Mouse (Mus musculus): Measurements from ENCODE around the gene Traf3. TPM values are rescaled to one million over a fixed set of nuclear protein-coding genes. Genes with fewer than 3 reads are reported as not detected.
A peak's percentile ranks its signal among the peaks of the same experiment; 100 is the strongest.

Gene Traf3
- polyA plus RNA-seq, 1 experiment from 2014 or later: 20.9 TPM

GRCm38 (mm10) chr12:111143005-111143508 lies 23.1 kb upstream of the Traf3 start:
- 5% methylated on average over 12 of the region's 12 CpGs for WGBS
- Histone ChIP-seq H3K36me3 (no peaks in the 10 kb centered on the region), H3K9ac (replicated peaks) (peak overlapping the region; percentile 24; the same call in 1 of the 2 replicates), H3K9me3 (0 out of 2 replicates have a peak, but pooled peaks cover 2% of the 10 kb centered on the region), H3K4me1 (peaks cover 36% of the 10 kb centered on the region), H3K4me2 (replicated peaks) (peak overlapping the region; percentile 43), H3K27me3 (peaks cover 27% of the 10 kb centered on the region), H3K4me3 (peak overlapping the region; percentile 10; the same call in 1 of the 2 replicates), H3K27ac (replicated peaks) (peak overlapping the region; percentile 86)
- peak; percentile 81 for ATAC-seq (ENCODE audit: low FRiP score, low read depth)

GRCm38 (mm10) chr12:111143509-111144063 lies 22.6 kb upstream of the Traf3 start:
- peaks cover 36% of the 10 kb centered on the region for H3K4me1 ChIP-seq
- H3K4me2 ChIP-seq (replicated peaks): peak overlapping the region; percentile 43
- ATAC-seq (ENCODE audit: low FRiP score, low read depth): peak; percentile 23
- H3K4me3 ChIP-seq: peak overlapping the region; percentile 10; the same call in 1 of the 2 replicates
- H3K27ac ChIP-seq (replicated peaks): peak overlapping the region; percentile 86
- H3K36me3 ChIP-seq: no peaks in the 10 kb centered on the region
- H3K27me3 ChIP-seq: peaks cover 27% of the 10 kb centered on the region
- H3K9me3 ChIP-seq: 0 out of 2 replicates have a peak, but pooled peaks cover 2% of the 10 kb centered on the region
- 58% methylated on average over 16 of the region's 16 CpGs for WGBS
- H3K9ac ChIP-seq (replicated peaks): 0 out of 2 replicates have a peak overlapping the region, but pooled peaks have one; percentile 24

GRCm38 (mm10) chr12:111144598-111144997 lies 21.6 kb upstream of the Traf3 start:
- H3K4me1 ChIP-seq: peaks cover 36% of the 10 kb centered on the region
- ATAC-seq (ENCODE audit: low FRiP score, low read depth): no peak
- no peaks in the 10 kb centered on the region for H3K9me3 ChIP-seq
- 100% methylated on average over 2 of the region's 2 CpGs for WGBS
- peaks cover 31% of the 10 kb centered on the region for H3K27me3 ChIP-seq
- H3K9ac ChIP-seq (replicated peaks): no peak overlapping the region
- H3K36me3 ChIP-seq: no peaks in the 10 kb centered on the region
- no peak overlapping the region for H3K27ac ChIP-seq (replicated peaks)
- H3K4me2 ChIP-seq (replicated peaks): no peak overlapping the region
- H3K4me3 ChIP-seq: no peak overlapping the region

- no peaks in the 10 kb centered on the region for H3K9me3 ChIP-seq
- 48% methylated on average over 9 of the region's 9 CpGs for WGBS
- H3K36me3 ChIP-seq: no peaks in the 10 kb centered on the region
- no peak overlapping the region for H3K4me2 ChIP-seq (replicated peaks)
- H3K4me3 ChIP-seq: no peak overlapping the region
- H3K9ac ChIP-seq (replicated peaks): no peak overlapping the region
- peaks cover 35% of the 10 kb centered on the region for H3K27me3 ChIP-seq
- no peak overlapping the region for H3K27ac ChIP-seq (replicated peaks)
- no peak for ATAC-seq (ENCODE audit: low FRiP score, low read depth)
- peaks cover 36% of the 10 kb centered on the region for H3K4me1 ChIP-seq
Observed at GRCm38 (mm10) chr12:111145269-111145668, 20.9 kb upstream of the Traf3 start.

GRCm38 (mm10) chr12:111149495-111150235 lies 16.5 kb upstream of the Traf3 start:
- Histone ChIP-seq H3K4me1 (peaks cover 18% of the 10 kb centered on the region), H3K27ac (replicated peaks) (no peak overlapping the region), H3K27me3 (peaks cover 31% of the 10 kb centered on the region), H3K9me3 (no peaks in the 10 kb centered on the region), H3K9ac (replicated peaks) (no peak overlapping the region), H3K4me2 (replicated peaks) (no peak overlapping the region), H3K4me3 (no peak overlapping the region), H3K36me3 (no peaks in the 10 kb centered on the region)
- no peak for ATAC-seq (ENCODE audit: low FRiP score, low read depth)
- 71% methylated on average over 17 of the region's 17 CpGs for WGBS

GRCm38 (mm10) chr12:111150236-111150596 lies 16.0 kb upstream of the Traf3 start:
- ATAC-seq (ENCODE audit: low FRiP score, low read depth): no peak
- Histone ChIP-seq H3K9ac (replicated peaks) (no peak overlapping the region), H3K27ac (replicated peaks) (no peak overlapping the region), H3K4me2 (replicated peaks) (no peak overlapping the region), H3K36me3 (no peaks in the 10 kb centered on the region), H3K4me1 (peaks cover 12% of the 10 kb centered on the region), H3K27me3 (peaks cover 26% of the 10 kb centered on the region), H3K9me3 (no peaks in the 10 kb centered on the region), H3K4me3 (no peak overlapping the region)
- 16% methylated on average over 6 of the region's 6 CpGs for WGBS

- 90% methylated on average over 5 of the region's 5 CpGs for WGBS
- H3K4me3 ChIP-seq: no peak overlapping the region
- H3K27me3 ChIP-seq: peaks cover 14% of the 10 kb centered on the region
- H3K9me3 ChIP-seq: no peaks in the 10 kb centered on the region
- H3K4me1 ChIP-seq: peaks cover 5% of the 10 kb centered on the region; the same call in 1 of the 2 replicates
- ATAC-seq (ENCODE audit: low FRiP score, low read depth): no peak
- H3K36me3 ChIP-seq: no peaks in the 10 kb centered on the region
- H3K4me2 ChIP-seq (replicated peaks): no peak overlapping the region
- no peak overlapping the region for H3K9ac ChIP-seq (replicated peaks)
- no peak overlapping the region for H3K27ac ChIP-seq (replicated peaks)
Observed at GRCm38 (mm10) chr12:111151422-111152156, 14.6 kb upstream of the Traf3 start.

- Histone ChIP-seq H3K27me3 (peaks cover 11% of the 10 kb centered on the region), H3K4me1 (no peaks in the 10 kb centered on the region), H3K27ac (replicated peaks) (no peak overlapping the region), H3K4me3 (no peak overlapping the region), H3K9ac (replicated peaks) (no peak overlapping the region), H3K4me2 (replicated peaks) (no peak overlapping the region), H3K9me3 (no peaks in the 10 kb centered on the region), H3K36me3 (no peaks in the 10 kb centered on the region)
- 83% methylated on average over 6 of the region's 6 CpGs for WGBS
- no peak for ATAC-seq (ENCODE audit: low FRiP score, low read depth)
Observed at GRCm38 (mm10) chr12:111152579-111152978, 13.6 kb upstream of the Traf3 start.

- H3K27ac ChIP-seq (replicated peaks): no peak overlapping the region
- no peak for ATAC-seq (ENCODE audit: low FRiP score, low read depth)
Observed at GRCm38 (mm10) chr12:111152981-111153710, 13.0 kb upstream of the Traf3 start.

GRCm38 (mm10) chr12:111153946-111154345 lies 12.2 kb upstream of the Traf3 start:
- H3K27ac ChIP-seq (replicated peaks): no peak overlapping the region
- 80% methylated on average over 5 of the region's 5 CpGs for WGBS

More at GRCm38 (mm10) chr12:111152981-111153710, 13.0 kb upstream of the Traf3 start:
- Histone ChIP-seq H3K9me3 (no peaks in the 10 kb centered on the region), H3K4me3 (no peak overlapping the region), H3K4me2 (replicated peaks) (no peak overlapping the region), H3K36me3 (no peaks in the 10 kb centered on the region), H3K4me1 (no peaks in the 10 kb centered on the region), H3K27me3 (peaks cover 10% of the 10 kb centered on the region; the same call in 1 of the 2 replicates), H3K9ac (replicated peaks) (no peak overlapping the region)
- 81% methylated on average over 7 of the region's 7 CpGs for WGBS

GRCm38 (mm10) chr12:111154641-111155040 lies 11.5 kb upstream of the Traf3 start:
- no peak overlapping the region for H3K4me3 ChIP-seq
- 91% methylated on average over 6 of the region's 6 CpGs for WGBS
- no peak for ATAC-seq (ENCODE audit: low FRiP score, low read depth)

More at GRCm38 (mm10) chr12:111153946-111154345, 12.2 kb upstream of the Traf3 start:
- H3K9ac ChIP-seq (replicated peaks): no peak overlapping the region
- no peaks in the 10 kb centered on the region for H3K36me3 ChIP-seq
- H3K4me2 ChIP-seq (replicated peaks): no peak overlapping the region
- no peak overlapping the region for H3K4me3 ChIP-seq
- H3K27me3 ChIP-seq: 0 out of 2 replicates have a peak, but pooled peaks cover 10% of the 10 kb centered on the region
- H3K4me1 ChIP-seq: no peaks in the 10 kb centered on the region
- no peaks in the 10 kb centered on the region for H3K9me3 ChIP-seq
- no peak for ATAC-seq (ENCODE audit: low FRiP score, low read depth)

More at GRCm38 (mm10) chr12:111154641-111155040, 11.5 kb upstream of the Traf3 start:
- Histone ChIP-seq H3K27ac (replicated peaks) (no peak overlapping the region), H3K27me3 (0 out of 2 replicates have a peak, but pooled peaks cover 5% of the 10 kb centered on the region), H3K4me2 (replicated peaks) (no peak overlapping the region), H3K4me1 (no peaks in the 10 kb centered on the region), H3K36me3 (no peaks in the 10 kb centered on the region), H3K9me3 (no peaks in the 10 kb centered on the region), H3K9ac (replicated peaks) (no peak overlapping the region)
